Mouse (Mus musculus): ENCODE measurements around the gene Wdr3. TPM values are rescaled to one million over a fixed set of nuclear protein-coding genes. Genes with fewer than 3 reads are reported as not detected.

Gene Wdr3
- 17.7 TPM for polyA plus RNA-seq (2012; fragmentation: generic; extraction: Trizol)

DNA sequence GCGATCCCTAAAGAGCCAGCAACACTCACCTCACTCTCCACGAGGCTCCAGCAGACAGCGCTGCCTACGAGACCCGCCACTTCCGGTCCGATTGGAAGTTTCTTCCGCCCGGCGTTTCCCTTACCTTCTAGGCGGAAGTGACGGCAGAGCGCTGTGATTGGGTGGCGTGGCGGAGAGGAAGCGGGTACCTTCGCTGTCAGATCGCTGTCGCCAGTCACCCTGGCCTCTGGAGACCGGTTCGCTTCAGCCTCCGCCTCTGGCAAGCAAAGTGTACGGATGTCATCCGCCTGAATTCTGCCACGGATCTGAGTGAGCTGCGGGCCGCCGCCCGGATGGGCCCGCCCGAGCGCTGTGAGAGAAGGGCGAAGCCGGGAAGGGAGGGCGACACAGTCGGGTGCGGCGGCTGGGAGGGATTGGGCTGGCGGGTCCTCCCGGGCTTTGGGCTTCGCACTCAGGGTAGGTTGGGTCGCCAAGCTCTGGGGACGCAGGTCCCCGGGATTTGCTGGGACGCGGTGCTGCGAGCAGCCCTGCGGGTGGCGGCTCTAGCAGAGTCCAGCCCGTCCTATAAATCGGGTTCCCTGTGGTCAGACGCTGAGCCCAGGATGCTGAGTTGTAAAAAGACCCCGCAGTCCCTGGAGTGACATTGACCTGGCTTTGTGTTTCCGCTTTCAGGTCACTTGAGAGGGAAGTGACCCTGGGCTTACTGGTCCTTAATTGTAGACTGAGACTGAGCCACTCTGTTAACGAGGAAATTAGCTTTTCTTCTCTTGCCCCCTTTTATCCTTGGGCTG lies at the start of gene Wdr3, which contains the start of gene Gdap2:
TSS of gene Wdr3 (minus strand) at position 93 of the 791 bp plus-strand sequence.
TSS of gene Gdap2 (plus strand) at position 67 of the 791 bp plus-strand sequence.
- Histone ChIP-seq H3K27me3 (ENCODE audit: control insufficient read depth, insufficient read depth, insufficient read length) (no peaks in the 10 kb centered on the region), H3K4me3 (peak within 1 kb of the TSS; percentile 79), H3K79me2 (ENCODE audit: control insufficient read depth, insufficient read depth) (peaks cover 26% of the 10 kb centered on the region), H3K36me3 (ENCODE audit: control insufficient read depth, insufficient read depth) (no peaks in the 10 kb centered on the region), H3K4me2 (ENCODE audit: low read depth) (peak within 1 kb of the TSS; percentile 90), H3ac (ENCODE audit: control insufficient read depth, insufficient read length) (peak within 1 kb of the TSS; percentile 24)
- TF ChIP-seq SRF (IDR thresholded peaks at IDR 0.05; ENCODE audit: control insufficient read depth, insufficient read length, low read depth) (no peak), TCF3 (IDR thresholded peaks at IDR 0.05; ENCODE audit: insufficient read length, low read depth) (no peak), REST (IDR thresholded peaks at IDR 0.05; ENCODE audit: insufficient read depth, insufficient read length) (no peak), MYOG (IDR thresholded peaks at IDR 0.05; ENCODE audit: control insufficient read depth in 1 of 3, insufficient read depth in 1 of 3, insufficient read length in 2 of 3, low read depth in 2 of 3) (no peak), CEBPB (IDR thresholded peaks at IDR 0.05; ENCODE audit: insufficient read depth, poor library complexity, severe bottlenecking) (no peak), POLR2AphosphoS2 (IDR thresholded peaks at IDR 0.05; ENCODE audit: insufficient read length, low read depth) (peak; percentile 93), TCF12 (IDR thresholded peaks at IDR 0.05; ENCODE audit: insufficient read depth, poor library complexity, severe bottlenecking) (no peak), USF1 (IDR thresholded peaks at IDR 0.05; ENCODE audit: low read depth) (no peak), POLR2A (IDR thresholded peaks at IDR 0.05; ENCODE audit: insufficient read length, low read depth) (peak; percentile 92), MYOD1 (IDR thresholded peaks at IDR 0.05; ENCODE audit: control insufficient read depth in 1 of 3, insufficient read length in 2 of 3, low read depth in 2 of 3) (no peak), MAX (IDR thresholded peaks at IDR 0.05; ENCODE audit: low read depth) (no peak), E2F4 (IDR thresholded peaks at IDR 0.05; ENCODE audit: insufficient read depth) (no peak)

DNA sequence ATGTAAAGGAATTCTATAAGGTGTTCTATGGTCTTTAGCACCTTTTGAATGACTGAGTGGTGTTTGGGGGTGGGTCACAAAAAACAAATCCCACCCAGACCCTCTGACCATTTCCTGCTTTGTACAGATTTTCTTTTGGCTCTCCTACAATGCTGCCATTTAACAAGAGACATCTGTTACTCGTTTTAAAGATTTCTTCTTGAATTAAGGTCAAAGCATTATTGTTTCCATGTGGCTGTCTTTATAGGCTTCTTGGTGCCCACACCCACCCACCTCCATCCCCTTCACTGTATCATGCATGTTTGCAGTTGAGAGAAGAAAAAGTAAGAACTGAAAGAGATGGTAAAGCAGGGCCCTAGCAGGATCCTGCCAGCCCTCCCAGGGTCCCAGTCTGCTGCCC lies 44.8 kb upstream of the Wdr3 start:
- no peak overlapping the region for H3K4me3 ChIP-seq
- no peaks in the 10 kb centered on the region for H3K27me3 ChIP-seq (ENCODE audit: control insufficient read depth, insufficient read depth, insufficient read length)
- no peaks in the 10 kb centered on the region for H3K79me2 ChIP-seq (ENCODE audit: control insufficient read depth, insufficient read depth)
- peaks cover 36% of the 10 kb centered on the region for H3K36me3 ChIP-seq (ENCODE audit: control insufficient read depth, insufficient read depth)
- TF ChIP-seq MYOG (IDR thresholded peaks at IDR 0.05; ENCODE audit: control insufficient read depth in 1 of 3, insufficient read depth in 1 of 3, insufficient read length in 2 of 3, low read depth in 2 of 3) (no peak), POLR2A (IDR thresholded peaks at IDR 0.05; ENCODE audit: insufficient read length, low read depth) (no peak), CEBPB (IDR thresholded peaks at IDR 0.05; ENCODE audit: insufficient read depth, poor library complexity, severe bottlenecking) (no peak), SRF (IDR thresholded peaks at IDR 0.05; ENCODE audit: control insufficient read depth, insufficient read length, low read depth) (no peak), USF1 (IDR thresholded peaks at IDR 0.05; ENCODE audit: low read depth) (no peak), REST (IDR thresholded peaks at IDR 0.05; ENCODE audit: insufficient read depth, insufficient read length) (no peak), MYOD1 (IDR thresholded peaks at IDR 0.05; ENCODE audit: control insufficient read depth in 1 of 3, insufficient read length in 2 of 3, low read depth in 2 of 3) (no peak), TCF12 (IDR thresholded peaks at IDR 0.05; ENCODE audit: insufficient read depth, poor library complexity, severe bottlenecking) (no peak), TCF3 (IDR thresholded peaks at IDR 0.05; ENCODE audit: insufficient read length, low read depth) (no peak), POLR2AphosphoS2 (IDR thresholded peaks at IDR 0.05; ENCODE audit: insufficient read length, low read depth) (no peak), E2F4 (IDR thresholded peaks at IDR 0.05; ENCODE audit: insufficient read depth) (no peak), MAX (IDR thresholded peaks at IDR 0.05; ENCODE audit: low read depth) (no peak)
- H3ac ChIP-seq (ENCODE audit: control insufficient read depth, insufficient read length) = no peak overlapping the region
- H3K4me2 ChIP-seq (ENCODE audit: low read depth) = no peak overlapping the region

DNA sequence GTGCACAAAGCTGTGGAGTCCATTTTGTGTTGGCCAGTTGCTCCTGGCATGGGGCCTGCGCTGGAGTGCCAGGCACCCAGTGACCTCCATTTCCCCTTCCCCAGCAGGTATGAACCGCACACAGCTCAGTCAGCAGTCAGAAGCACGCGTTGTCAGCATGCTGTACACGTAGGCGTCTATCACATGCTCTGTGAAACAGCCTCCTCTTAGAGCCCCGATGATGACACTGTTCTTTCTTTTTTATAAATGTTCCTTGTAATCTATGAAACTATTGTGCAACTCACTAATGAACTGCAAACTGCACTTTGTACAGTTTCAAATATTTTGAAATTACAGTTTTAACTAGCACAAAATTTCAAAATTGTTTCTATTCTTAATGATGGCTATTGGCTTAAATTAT lies 39.3 kb upstream of the Wdr3 start:
- H3K36me3 ChIP-seq (ENCODE audit: control insufficient read depth, insufficient read depth) = peaks cover 52% of the 10 kb centered on the region
- TF ChIP-seq POLR2AphosphoS2 (IDR thresholded peaks at IDR 0.05; ENCODE audit: insufficient read length, low read depth) (no peak), MYOD1 (IDR thresholded peaks at IDR 0.05; ENCODE audit: control insufficient read depth in 1 of 3, insufficient read length in 2 of 3, low read depth in 2 of 3) (no peak), MYOG (IDR thresholded peaks at IDR 0.05; ENCODE audit: control insufficient read depth in 1 of 3, insufficient read depth in 1 of 3, insufficient read length in 2 of 3, low read depth in 2 of 3) (no peak), USF1 (IDR thresholded peaks at IDR 0.05; ENCODE audit: low read depth) (no peak), REST (IDR thresholded peaks at IDR 0.05; ENCODE audit: insufficient read depth, insufficient read length) (no peak), TCF3 (IDR thresholded peaks at IDR 0.05; ENCODE audit: insufficient read length, low read depth) (no peak), MAX (IDR thresholded peaks at IDR 0.05; ENCODE audit: low read depth) (no peak), E2F4 (IDR thresholded peaks at IDR 0.05; ENCODE audit: insufficient read depth) (no peak), TCF12 (IDR thresholded peaks at IDR 0.05; ENCODE audit: insufficient read depth, poor library complexity, severe bottlenecking) (no peak), POLR2A (IDR thresholded peaks at IDR 0.05; ENCODE audit: insufficient read length, low read depth) (no peak), CEBPB (IDR thresholded peaks at IDR 0.05; ENCODE audit: insufficient read depth, poor library complexity, severe bottlenecking) (no peak), SRF (IDR thresholded peaks at IDR 0.05; ENCODE audit: control insufficient read depth, insufficient read length, low read depth) (no peak)
- H3K79me2 ChIP-seq (ENCODE audit: control insufficient read depth, insufficient read depth) = no peaks in the 10 kb centered on the region
- H3K27me3 ChIP-seq (ENCODE audit: control insufficient read depth, insufficient read depth, insufficient read length) = no peaks in the 10 kb centered on the region
- no peak overlapping the region for H3ac ChIP-seq (ENCODE audit: control insufficient read depth, insufficient read length)
- H3K4me3 ChIP-seq = no peak overlapping the region
- no peak overlapping the region for H3K4me2 ChIP-seq (ENCODE audit: low read depth)

DNA sequence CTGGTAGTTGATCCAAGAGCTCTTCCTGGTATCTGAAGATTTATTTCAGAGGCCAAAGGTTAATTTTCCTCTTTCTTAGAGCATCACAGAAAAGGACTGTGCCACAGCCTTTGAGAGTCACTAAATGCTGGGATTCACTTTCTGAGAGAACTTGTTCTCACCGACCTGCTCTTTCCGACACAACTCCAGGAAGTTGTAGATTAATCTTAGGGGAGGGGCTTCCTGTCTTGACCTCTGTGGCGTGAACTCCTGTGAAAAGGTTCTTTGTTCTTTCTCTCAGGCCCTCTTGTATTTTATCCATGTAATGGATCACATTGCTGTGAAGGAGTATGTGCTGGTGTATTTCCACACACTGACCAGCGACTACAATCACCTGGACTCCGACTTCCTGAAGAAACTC lies 32.0 kb upstream of the Wdr3 start:
- Histone ChIP-seq H3K4me3 (no peak overlapping the region), H3K79me2 (ENCODE audit: control insufficient read depth, insufficient read depth) (no peaks in the 10 kb centered on the region), H3K27me3 (ENCODE audit: control insufficient read depth, insufficient read depth, insufficient read length) (no peaks in the 10 kb centered on the region), H3ac (ENCODE audit: control insufficient read depth, insufficient read length) (no peak overlapping the region), H3K4me2 (ENCODE audit: low read depth) (peak overlapping the region; percentile 41), H3K36me3 (ENCODE audit: control insufficient read depth, insufficient read depth) (peaks cover 30% of the 10 kb centered on the region)
- TF ChIP-seq POLR2AphosphoS2 (IDR thresholded peaks at IDR 0.05; ENCODE audit: insufficient read length, low read depth) (no peak), TCF12 (IDR thresholded peaks at IDR 0.05; ENCODE audit: insufficient read depth, poor library complexity, severe bottlenecking) (no peak), CEBPB (IDR thresholded peaks at IDR 0.05; ENCODE audit: insufficient read depth, poor library complexity, severe bottlenecking) (no peak), SRF (IDR thresholded peaks at IDR 0.05; ENCODE audit: control insufficient read depth, insufficient read length, low read depth) (no peak), MYOD1 (IDR thresholded peaks at IDR 0.05; ENCODE audit: control insufficient read depth in 1 of 3, insufficient read length in 2 of 3, low read depth in 2 of 3) (no peak), REST (IDR thresholded peaks at IDR 0.05; ENCODE audit: insufficient read depth, insufficient read length) (no peak), TCF3 (IDR thresholded peaks at IDR 0.05; ENCODE audit: insufficient read length, low read depth) (no peak), USF1 (IDR thresholded peaks at IDR 0.05; ENCODE audit: low read depth) (no peak), MAX (IDR thresholded peaks at IDR 0.05; ENCODE audit: low read depth) (no peak), MYOG (IDR thresholded peaks at IDR 0.05; ENCODE audit: control insufficient read depth in 1 of 3, insufficient read depth in 1 of 3, insufficient read length in 2 of 3, low read depth in 2 of 3) (no peak), POLR2A (IDR thresholded peaks at IDR 0.05; ENCODE audit: insufficient read length, low read depth) (no peak), E2F4 (IDR thresholded peaks at IDR 0.05; ENCODE audit: insufficient read depth) (no peak)

All from myocyte (in vitro differentiated cells).